Mouse (Mus musculus): ENCODE data around the gene Ptgfrn.

The Ptgfrn gene

DNA sequence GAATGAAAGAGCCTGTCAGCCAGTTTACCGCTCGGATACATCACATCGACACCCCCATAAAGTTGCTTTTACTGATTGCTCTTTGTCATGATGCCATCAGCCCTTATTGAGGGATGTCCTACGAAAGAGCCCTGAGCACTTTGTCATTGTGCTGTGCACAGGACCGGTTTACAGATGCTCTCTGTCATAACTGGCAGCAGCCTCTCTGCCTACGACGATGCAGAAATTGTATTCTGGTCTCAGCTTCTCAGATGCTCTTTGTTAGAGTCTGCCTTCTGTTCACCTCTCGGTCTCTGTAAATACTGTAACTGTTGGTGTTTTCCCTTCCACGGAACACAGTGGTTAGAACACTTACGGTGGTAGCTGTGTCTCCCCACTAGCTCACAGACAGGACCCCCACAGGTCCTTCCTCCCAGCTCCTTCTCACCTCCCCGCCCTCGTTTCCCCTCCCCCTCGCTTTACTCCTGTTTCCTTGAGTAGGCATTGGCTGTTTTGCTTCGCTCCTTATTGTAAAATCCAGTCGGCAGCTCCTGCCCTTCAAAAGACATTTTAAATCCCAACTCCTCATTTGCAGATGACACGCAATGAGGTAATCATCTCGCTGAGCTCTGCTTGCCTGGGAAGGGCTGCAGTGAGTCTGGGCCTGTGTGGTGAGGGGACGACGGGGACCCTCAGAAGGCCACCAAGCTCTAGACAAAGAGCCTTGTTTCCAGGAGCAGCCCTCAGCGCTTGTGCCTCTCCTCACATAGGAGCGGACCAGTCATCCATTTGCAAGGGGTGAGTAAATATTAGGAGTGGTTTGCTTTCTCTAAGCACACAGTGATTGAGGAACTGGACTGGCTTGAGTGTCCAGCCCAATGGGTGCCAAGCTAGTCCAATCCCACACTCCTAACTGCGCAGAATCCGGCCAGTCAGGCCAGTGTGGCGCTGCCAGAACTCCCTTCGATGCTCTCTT lies 6.6 kb upstream of the Ptgfrn start:
- no peak for DNase-seq (ENCODE audit: extremely low spot score, low read depth, low spot score)

DNA sequence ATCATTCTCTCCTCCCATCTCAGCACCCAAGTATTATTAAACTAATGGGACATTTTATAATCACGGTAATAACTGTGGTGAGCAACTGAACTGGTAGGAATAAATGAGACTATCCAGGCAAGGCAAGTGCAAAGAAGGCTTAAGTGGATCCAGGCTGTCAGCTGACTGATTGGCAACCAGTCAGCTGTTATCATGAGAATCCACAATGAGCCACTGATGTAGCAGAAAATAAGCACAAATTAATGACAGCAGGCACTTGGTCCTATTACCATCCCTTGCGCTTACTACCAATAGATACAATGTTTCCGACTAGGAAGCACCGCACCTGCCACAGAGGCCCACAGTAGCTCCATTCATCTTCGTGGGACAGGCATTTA lies 2.4 kb upstream of the Ptgfrn start:
- no peak for DNase-seq (ENCODE audit: extremely low spot score, low read depth, low spot score)

DNA sequence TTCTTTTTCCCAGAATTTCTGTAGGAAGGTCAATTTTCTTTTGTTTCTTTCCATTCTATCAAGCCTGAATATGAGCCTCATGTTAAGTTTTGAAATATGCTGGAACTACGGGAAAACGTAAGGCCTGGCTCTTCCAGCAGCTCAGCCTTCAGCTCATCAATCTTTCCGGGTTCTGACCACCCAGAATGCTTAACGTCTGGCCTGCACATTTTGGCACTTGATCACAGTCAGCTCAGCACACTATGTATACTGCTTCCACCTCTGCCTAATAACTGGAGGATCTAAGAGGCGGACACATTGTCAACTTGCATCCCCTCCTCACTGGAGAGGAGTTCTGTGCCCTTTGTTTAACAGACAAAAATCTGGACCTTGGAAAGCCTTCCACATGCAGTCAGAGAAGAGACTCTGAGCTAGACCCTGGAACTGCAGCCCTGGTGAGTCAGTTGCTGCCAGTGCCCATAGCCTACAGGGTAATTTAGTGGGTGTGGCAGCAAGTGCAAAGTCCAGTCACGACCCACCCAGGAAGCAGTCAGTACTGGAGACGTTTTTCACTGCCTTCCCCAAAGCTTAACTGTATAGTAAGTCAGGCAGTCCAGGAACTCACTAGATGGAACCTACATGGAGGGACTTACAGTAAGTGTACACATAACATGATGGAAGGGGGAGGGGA lies 1.9 kb upstream of the Ptgfrn start:
- no peak for DNase-seq (ENCODE audit: extremely low spot score, low read depth, low spot score)

DNA sequence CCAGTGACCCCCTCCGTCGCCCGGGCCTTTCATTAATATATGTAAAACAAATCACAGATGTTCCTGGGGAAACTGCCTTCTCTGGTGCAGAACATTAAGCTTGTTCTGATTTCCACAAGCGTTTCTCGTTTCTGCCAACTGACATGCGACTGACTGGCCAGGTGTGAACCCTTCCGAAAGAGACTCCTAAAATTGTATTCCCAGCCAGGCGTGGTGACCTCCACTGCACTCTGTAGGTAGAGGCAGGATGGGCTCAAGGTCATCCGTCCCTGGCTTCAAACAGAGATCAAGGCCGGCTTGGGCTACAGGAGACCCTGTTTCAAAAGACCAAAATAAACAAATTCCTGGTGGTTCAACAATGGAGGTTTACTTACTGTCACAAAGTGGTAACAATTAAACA lies 1.2 kb upstream of the Ptgfrn start:
- no peak for DNase-seq (ENCODE audit: extremely low spot score, low read depth, low spot score)

DNA sequence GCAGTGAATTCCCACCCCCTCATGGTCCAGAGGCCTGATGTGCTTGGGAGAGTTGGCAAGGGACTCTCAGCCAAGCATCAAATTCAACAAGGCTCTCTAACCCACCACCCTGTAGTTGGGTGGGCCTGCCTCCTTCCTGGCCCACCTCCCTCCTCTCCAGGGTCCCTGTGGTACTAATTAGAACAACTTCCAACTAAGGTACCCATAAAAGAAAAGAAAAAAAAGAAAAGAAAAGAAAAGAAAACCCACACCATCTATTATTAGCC lies 693 bp upstream of the Ptgfrn start:
- no peak for DNase-seq (ENCODE audit: extremely low spot score, low read depth, low spot score)

DNA sequence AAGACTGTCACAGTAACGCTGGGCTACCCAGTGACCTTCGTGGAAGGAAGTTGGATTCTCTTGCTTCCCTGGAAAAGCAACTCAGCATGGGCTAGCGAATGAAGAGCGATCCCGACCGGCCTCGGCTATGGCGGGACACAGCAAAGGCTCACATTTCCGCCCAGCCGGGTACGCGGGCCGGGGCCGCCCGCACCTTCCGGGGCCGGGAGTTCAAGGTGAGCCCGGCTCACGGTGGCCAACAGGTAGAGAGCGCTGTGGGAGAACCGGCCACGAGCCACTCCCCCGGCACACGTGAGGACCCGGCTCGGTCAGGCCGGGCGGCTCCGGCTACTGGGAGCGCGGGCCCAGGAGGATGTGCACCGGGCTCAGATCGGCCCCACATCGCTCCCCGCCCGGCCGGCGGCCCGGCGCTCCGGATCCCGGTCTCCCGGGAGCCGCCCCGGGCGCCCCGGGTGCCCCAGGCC lies 488 bp downstream of the Ptgfrn start:
- DNase-seq (ENCODE audit: extremely low spot score, low read depth, low spot score) = no peak

DNA sequence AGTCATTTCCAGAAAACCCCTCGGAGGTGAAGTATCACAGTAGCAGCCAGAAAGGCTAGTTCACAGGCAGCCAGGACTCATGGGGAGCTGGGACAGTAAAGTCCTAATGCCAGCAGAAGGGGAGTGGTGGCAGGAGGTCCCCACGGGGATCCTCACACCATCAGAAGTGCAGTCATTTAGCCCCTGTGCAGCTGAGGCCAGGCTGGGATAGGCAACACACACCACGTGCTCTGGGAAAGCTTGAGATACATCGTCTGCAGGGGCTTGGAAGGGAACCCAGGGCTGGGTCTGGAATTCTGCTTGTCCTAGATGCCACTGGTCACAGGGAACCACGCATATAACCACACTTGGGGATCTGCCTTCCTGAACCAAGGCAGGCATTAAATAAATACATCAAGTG lies 1.2 kb downstream of the Ptgfrn start:
- DNase-seq (ENCODE audit: extremely low spot score, low read depth, low spot score) = no peak

DNA sequence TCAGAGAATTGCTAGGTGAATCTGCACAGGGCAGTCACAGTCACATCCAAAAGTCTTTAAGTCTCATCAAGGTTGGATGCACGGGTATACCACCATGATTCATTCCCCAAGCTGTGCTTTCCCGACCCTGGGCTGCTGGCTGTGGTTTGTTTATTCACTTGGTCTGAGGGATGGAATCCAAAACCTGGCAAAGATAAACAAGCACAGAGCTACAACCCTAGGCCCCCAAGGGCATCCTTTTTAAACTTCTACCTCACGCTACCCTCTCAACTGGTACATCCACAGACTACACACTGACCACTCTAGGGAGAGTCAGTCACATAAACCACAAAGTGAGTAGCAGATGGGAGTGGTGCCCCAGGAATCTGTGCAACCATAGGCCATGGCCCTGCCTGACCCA lies 1.8 kb downstream of the Ptgfrn start:
- DNase-seq (ENCODE audit: extremely low spot score, low read depth, low spot score) = no peak

DNA sequence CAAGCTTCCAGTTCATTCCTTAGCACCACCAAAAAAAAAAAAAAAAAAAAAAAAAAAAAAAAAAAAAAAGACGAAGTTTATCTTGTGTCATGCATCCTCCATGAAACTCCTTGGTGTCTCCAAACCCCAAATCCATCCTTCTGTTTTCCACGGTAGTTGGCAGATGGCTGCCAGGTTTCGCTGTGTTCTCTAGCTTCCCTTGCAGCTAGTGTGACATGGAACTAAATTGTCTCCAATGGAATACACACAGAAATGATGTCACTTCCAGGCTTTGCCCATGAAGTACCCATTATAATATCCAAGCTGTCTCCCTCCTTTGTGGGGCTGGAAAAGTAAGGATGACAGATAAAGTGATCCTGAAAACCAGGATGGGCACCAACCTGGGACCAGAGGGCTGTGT lies 3.8 kb downstream of the Ptgfrn start:
- no peak for DNase-seq (ENCODE audit: extremely low spot score, low read depth, low spot score)

DNA sequence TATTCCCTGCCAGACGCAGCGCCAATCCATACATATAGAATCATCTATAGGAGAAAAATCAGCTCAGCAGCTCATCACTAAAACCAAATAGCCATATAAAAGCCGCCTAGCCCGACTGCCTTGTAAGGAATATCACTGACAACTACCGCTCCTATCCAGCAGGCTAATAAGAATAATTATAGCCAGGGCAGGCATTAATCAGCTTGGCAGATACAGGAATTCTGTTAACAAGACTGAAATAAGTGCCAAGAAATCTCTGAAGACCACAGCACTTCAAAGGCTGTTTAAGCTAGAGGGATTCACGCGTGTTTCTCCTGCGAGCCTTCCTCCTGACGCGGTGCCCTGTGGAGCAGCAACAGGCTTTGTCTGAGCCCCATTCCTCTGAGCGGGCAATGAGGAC lies 4.6 kb downstream of the Ptgfrn start:
- no peak for DNase-seq (ENCODE audit: extremely low spot score, low read depth, low spot score)

DNA sequence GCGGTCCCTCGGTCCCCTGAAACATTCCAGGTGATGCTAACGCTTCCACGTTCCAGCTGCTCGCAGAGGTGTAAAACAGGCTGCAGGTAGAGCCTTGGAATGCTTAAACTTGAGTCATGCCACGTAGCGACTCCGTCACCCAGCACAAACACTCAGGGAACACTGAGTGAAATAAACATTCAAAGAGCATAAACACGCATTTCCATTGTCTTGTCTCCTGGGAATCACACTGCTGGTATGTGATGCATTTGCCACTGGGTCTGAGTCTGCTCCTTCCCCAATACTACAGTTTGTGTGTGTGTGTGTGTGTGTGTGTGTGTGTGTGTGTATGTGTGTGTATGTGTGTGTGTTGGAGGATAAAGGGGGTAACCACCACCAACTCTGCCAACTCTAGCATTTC lies 5.2 kb downstream of the Ptgfrn start:
- no peak for DNase-seq (ENCODE audit: extremely low spot score, low read depth, low spot score)

DNA sequence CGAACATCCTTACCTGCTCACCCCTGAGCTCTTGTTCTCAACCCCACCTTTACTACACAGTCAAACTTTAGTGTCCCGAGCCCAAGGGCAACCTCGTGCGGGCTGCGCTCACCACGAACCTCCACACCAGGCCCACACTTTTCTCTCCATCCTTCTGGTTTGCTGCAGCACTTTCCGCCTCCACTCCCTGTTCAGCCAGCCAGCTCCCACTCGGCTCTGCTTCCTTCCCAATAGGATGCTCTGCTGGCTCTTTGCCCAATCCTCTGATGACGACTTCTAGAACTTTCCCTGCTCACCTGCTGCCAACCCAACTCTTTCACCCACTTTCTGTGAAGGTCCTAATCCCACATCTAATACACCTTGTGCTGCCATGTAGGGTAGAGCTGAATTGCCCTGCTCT lies 6.3 kb downstream of the Ptgfrn start:
- no peak for DNase-seq (ENCODE audit: extremely low spot score, low read depth, low spot score)

DNA sequence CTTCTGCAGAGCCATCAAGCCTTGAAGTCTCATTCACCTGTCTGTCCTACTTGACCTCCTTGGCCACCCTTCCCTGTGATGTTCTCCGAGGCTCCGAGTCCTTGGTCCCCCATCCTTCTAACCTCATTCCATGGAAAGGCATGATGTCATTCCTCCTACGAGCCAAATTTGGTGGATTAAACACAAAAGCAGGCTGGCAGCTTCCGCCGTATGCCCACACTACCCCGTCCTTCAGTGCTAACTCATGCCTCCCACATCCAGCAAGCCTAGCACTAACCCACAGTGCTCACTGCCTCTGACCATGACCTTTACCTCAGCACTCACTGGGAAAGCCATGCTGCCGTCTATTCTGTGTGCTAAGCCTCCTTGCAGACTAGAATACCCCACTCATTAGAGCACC lies 8.0 kb downstream of the Ptgfrn start:
- DNase-seq (ENCODE audit: extremely low spot score, low read depth, low spot score) = no peak

DNA sequence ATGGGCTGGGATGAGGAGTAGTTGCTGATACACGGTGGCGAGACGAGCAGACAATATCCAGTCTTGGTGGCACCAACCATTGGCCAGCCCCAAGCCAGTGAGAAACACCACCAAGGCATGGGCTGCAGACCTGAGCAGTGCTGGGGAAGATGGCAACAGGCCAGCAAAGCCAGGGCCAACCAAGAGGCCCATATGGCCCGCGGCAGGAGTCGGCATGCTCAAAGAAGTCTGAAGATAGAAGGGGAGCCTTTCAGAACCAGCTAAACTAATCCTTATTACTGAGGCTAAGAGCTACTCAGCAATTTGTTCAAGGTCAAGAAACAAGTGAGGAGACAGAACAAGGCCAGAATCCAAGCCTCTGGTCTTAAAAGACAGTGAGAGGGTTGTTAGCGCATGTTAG lies 8.9 kb downstream of the Ptgfrn start:
- DNase-seq (ENCODE audit: extremely low spot score, low read depth, low spot score) = no peak

DNA sequence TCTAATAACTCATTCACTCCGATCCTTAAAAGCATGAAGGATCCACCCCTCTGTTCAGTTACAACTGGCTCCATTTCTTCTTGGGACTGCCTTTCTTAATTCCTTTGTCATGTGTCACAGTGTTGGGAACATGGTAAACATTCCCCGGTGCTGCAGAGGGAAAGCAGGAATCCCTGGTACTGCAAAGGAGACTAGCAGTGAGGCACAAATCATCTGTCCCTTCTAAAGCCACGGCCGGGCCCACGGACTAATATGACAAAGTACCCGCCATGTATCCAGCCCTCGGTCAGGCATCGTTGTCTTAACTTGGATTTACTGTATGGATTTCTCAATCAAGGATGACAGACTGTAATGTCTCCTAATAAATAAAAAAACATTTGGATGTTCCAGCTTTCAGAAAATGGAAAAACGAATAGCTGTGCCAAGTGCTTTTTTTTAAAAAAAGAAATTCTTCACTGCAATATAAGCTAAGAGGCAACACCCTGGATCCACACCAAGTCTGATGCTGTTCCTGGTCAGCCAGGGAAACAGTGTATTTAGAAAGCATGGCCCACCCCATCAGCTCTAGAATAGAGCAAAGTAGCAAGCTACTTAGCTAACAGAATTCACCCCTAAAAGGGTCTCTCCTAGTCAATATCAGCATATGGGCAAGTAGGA lies 10.2 kb downstream of the Ptgfrn start:
- DNase-seq (ENCODE audit: extremely low spot score, low read depth, low spot score) = no peak

DNA sequence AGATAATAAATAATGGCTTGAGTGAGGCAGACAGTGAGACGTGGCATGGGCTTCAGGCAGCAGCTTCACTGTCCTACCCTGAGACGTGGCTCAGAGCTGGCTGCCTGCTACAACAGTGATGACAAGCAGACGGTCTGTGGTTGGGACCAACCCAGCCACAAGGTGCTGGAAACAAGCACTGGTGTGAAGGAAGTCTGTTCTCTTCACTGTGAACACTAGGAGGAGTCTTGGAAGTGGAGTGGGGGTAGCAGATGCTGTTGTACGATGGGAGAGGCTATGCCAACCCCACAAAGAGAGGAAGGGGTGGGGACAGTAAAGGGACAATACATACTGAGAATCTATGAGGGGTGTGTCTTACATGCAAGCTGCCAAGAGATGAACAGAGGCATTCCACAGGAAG lies 12.0 kb downstream of the Ptgfrn start:
- no peak for DNase-seq (ENCODE audit: extremely low spot score, low read depth, low spot score)

DNA sequence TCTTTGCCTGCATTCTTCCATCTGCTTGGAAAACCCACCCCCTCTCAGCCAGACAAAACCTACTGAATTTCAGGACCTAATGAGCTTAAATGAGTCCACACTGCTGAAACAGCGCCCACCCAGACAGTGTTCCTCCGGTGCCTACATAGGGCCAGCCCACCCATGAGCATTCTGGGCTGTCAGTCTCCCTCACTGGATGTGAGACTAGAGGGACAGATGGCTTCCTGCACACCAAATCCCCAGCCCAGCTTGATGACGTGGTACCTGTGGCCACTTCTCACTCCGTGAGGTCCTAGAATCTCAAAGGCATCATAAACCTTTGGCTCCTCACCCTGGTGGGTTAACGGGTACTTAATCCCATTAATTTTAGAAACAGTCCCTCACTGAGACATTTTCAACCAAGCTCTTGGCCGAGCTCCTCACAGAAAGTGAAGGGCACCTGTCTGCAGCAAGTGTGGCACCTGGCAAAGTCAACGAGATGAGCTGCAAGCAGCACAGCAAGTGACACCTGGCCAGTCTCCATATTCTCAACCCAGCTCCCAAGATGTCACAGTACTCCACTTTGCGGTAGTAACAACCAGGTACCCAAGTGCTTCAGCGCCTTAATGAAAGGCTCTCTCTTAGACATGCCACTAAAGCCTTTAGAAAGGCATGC lies 12.8 kb downstream of the Ptgfrn start:
- no peak for DNase-seq (ENCODE audit: extremely low spot score, low read depth, low spot score)

DNA sequence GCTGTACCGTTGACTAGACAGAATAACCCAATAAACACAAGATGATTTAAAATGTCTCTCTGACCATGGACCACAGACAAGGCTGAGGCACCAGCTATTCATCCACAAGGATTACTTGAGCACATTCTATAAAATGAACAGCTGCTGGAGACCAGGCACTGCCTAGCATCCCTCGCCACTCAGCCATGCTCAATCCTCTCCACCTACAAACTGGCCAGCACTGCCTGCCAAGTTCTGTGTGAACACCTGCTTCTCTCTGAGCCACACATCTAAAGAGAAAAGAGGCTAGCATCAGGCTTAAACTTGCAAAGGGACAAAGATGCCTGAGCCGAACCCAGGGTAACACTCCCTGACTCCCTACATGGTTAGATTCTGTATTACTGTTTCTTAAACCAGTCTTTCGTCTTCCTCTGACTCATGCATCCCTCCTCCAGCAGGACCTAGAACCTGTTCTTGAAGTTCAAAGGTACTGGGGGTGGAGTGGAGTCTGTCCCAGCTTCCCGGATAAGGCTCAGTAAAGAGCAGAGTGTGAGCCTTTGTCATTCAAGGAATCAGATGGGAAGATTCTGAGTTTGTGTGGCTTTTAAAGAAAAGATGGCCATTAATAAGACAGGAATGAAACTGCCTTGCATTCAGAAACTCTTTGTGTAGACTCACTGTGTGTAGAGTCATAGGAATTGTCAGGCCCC lies 14.2 kb downstream of the Ptgfrn start:
- DNase-seq (ENCODE audit: extremely low spot score, low read depth, low spot score) = no peak

DNA sequence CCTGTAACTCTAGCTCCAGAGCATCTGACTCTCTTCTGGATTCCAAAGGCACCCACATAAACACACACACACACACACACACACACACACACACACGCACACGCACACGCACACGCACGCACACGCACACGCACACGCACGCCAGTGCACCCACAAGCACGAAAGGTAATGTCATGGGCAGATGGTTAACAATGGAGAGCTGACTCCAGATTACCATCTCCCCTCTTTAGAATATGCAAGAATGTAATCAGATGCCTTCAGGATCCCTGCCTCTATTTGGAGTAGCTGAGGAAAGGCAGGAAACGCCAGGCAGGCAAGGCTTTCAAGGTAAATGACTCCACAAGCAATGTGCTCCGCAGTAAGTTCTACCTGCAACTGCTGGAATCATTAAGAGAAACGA lies 17.9 kb downstream of the Ptgfrn start:
- no peak for DNase-seq (ENCODE audit: extremely low spot score, low read depth, low spot score)

DNA sequence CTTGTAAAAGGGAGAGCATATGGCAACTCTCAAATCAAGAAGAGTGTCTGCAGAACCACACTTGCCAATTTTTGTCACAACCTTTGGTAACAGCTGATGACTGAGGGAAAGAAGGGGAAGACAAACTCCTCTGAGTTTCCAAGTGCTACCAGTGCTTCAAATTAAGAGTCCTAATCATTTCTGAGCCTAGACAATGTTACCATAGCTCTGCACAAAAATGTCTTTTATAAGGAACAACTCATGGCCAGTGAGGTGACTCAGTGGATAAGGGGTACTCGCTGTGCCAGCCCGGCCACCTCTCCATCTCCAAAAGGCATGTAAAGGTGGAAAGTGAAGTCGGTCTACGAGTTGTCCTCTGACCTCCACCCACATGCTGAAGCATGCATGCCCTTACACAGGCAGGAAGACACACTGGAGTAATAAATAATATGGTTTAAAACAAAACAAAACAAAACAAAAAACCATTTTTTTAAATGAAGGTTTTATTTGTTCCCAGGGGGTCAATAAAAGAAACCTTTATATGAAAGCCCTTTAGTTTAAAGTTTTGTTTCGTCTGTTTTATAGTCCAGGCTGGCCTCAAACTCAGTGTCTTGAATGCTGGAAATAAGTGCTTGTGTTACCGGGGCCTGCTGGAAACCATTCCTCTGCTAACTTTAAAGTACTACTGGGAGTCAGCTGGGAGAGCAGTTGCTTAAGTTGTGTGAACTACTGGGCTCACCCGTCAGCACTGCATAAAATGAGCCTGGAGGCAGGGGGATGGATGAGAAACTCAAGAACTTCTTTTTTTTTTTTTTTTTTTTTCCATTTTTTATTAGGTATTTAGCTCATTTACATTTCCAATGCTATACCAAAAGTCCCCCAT lies 23.3 kb downstream of the Ptgfrn start:
- no peak for DNase-seq (ENCODE audit: extremely low spot score, low read depth, low spot score)
